Mouse (Mus musculus) hindbrain, embryonic 11.5 days (tissue): ENCODE results near the gene Tenm4. TPM values are rescaled to one million over a fixed set of nuclear protein-coding genes. Genes with fewer than 3 reads are reported as not detected.

Experiments
- ATAC-seq: fragments of 200-750 bp; cut with Nextera tagmentation; 2 replicates; pipeline ENCODE4 v1.8.0; 2017; ENCODE audit warnings: mild to moderate bottlenecking, moderate TSS enrichment, moderate library complexity; ENCODE audit not compliant: low FRiP score
- DNase-seq: peaks from one replicate; pipeline ENCODE4 v3.0.0-alpha.2; 2015; ENCODE audit warnings: low spot score
- H3K27ac ChIP-seq: fragments of 300-500 bp; sonication (generic); 2 replicates; pipeline ENCODE4 v1.5.1; 2014; ENCODE audit warnings: mild to moderate bottlenecking, low read depth, low read length
- H3K27me3 ChIP-seq: fragments of 300-500 bp; sonication (generic); 2 replicates; pipeline ENCODE4 v1.6.1; 2014; ENCODE audit warnings: mild to moderate bottlenecking, low read length, moderate library complexity, mixed read lengths; ENCODE audit not compliant: control insufficient read depth, insufficient read depth
- H3K36me3 ChIP-seq: fragments of 300-500 bp; sonication (generic); 2 replicates; pipeline ENCODE4 v1.6.1; 2014; ENCODE audit warnings: mild to moderate bottlenecking, low read length, moderate library complexity, mixed read lengths; ENCODE audit not compliant: control insufficient read depth, insufficient read depth
- H3K4me1 ChIP-seq: fragments of 300-500 bp; sonication (generic); replicated peaks from 2 replicates; pipeline ENCODE4 v1.6.1; 2014; ENCODE audit warnings: low read length, mixed read lengths; ENCODE audit not compliant: control insufficient read depth, insufficient read depth
- H3K4me2 ChIP-seq: fragments of 300-500 bp; sonication (generic); replicated peaks from 2 replicates; pipeline ENCODE4 v1.6.1; 2014; ENCODE audit warnings: mild to moderate bottlenecking, low read depth, low read length
- H3K4me3 ChIP-seq: fragments of 300-500 bp; sonication (generic); 2 replicates; pipeline ENCODE4 v1.5.1; 2014; ENCODE audit warnings: low read depth, low read length
- H3K9ac ChIP-seq: fragments of 300-500 bp; sonication (generic); 2 replicates; pipeline ENCODE4 v1.6.1; 2014; ENCODE audit warnings: low read depth, low read length
- H3K9me3 ChIP-seq: fragments of 300-500 bp; sonication (generic); 2 replicates; pipeline ENCODE4 v1.6.1; 2016; ENCODE audit warnings: low read length; ENCODE audit not compliant: control insufficient read depth
- WGBS: fragments of 180-500 bp; shearing (Covaris S2); extraction: QIAGEN DNeasy Blood & Tissue Kit; methylation state at CpG from one replicate; pipeline ENCODE4 v1.1.7; 2014; 5-methylcytosine and 5-hydroxymethylcytosine counted together
- polyA plus RNA-seq: library from polyadenylated mRNA; unstranded; fragments of >200 nt; fragmentation: Nextera tagmentation; extraction: Ambion mirVana; gene quantifications from 2 replicates; pipeline ENCODE4 v1.2.1, GENCODE M21; 2014

Gene Tenm4
- polyA plus RNA-seq, 1 experiment from 2014 or later: 24.0 TPM

DNA sequence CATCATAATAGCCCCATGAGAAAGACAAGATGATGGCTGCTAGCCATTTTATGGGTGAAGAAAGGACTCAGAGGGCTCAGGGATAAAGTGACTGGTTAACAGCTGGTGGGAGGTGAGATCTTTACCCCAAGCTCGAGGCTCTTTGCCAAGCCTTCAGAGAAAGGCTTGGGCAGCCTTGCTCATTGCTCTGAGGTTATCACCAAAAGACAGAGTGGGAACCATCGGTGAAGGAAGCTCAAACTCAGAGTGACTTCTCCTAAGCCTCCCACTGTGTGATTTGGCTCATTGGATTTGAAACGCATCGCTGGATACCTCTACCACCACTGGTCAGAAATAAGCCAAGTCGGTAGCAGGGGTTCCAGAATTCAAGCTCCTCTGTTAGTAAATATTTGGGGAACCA is 19.1 kb upstream of the Tenm4 start:
- Histone ChIP-seq H3K4me1 (no peaks in the 10 kb centered on the region), H3K36me3 (no peaks in the 10 kb centered on the region), H3K9me3 (no peaks in the 10 kb centered on the region), H3K27ac (no peak overlapping the region), H3K4me2 (no peak overlapping the region), H3K9ac (no peak overlapping the region), H3K27me3 (no peaks in the 10 kb centered on the region), H3K4me3 (no peak overlapping the region)
- no peak for DNase-seq
- no peak for ATAC-seq
- 13% methylated on average over 5 of the region's 5 CpGs for whole genome bisulfite sequencing

DNA sequence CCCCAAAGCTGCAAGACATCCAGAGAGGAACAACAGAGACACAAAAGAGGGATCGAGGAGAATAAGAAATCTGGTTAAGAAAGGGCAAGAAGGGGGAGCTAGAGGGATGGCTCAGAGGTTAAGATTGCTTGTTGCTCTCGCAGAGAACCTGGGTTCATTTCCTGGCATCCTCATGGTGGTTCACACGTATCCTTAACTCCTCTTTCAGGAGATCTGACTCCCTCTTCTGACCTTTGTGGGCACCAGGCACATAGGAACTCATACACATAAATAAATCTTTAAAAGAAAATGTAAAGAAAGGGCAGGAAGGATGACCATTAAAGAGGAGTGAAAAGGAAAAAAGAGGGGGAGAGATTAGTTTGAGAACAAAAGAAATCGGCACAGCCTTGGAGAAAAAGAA is 18.6 kb upstream of the Tenm4 start:
- no peaks in the 10 kb centered on the region for H3K9me3 ChIP-seq
- no peaks in the 10 kb centered on the region for H3K36me3 ChIP-seq
- H3K9ac ChIP-seq: 0 out of 2 replicates have a peak overlapping the region, but pooled peaks have one; percentile 20
- ATAC-seq (no peak; the same call in 1 of the 2 replicates), DNase-seq (peak; percentile 45)
- no peak overlapping the region; the same call in 1 of the 2 replicates for H3K4me3 ChIP-seq
- no peaks in the 10 kb centered on the region for H3K4me1 ChIP-seq
- peak overlapping the region; percentile 22; the same call in 1 of the 2 replicates for H3K4me2 ChIP-seq
- H3K27ac ChIP-seq: peak overlapping the region; percentile 37; the same call in 1 of the 2 replicates
- H3K27me3 ChIP-seq: no peaks in the 10 kb centered on the region
- 8% methylated on average over 4 of the region's 4 CpGs for WGBS

- ATAC-seq: peak; percentile 98
- Histone ChIP-seq H3K36me3 (no peaks in the 10 kb centered on the region), H3K9me3 (no peaks in the 10 kb centered on the region), H3K4me2 (peak overlapping the region; percentile 22; the same call in 1 of the 2 replicates), H3K27ac (peak overlapping the region; percentile 37), H3K27me3 (no peaks in the 10 kb centered on the region), H3K9ac (peak overlapping the region; percentile 20; the same call in 1 of the 2 replicates), H3K4me3 (peak overlapping the region; percentile 22; the same call in 1 of the 2 replicates), H3K4me1 (no peaks in the 10 kb centered on the region)
- WGBS: under 1% methylated on average over 10 of the region's 10 CpGs
- peak; percentile 82 for DNase-seq
Measured at GRCm38 (mm10) chr7:96152924-96153359, 18.1 kb upstream of the Tenm4 start.

DNA sequence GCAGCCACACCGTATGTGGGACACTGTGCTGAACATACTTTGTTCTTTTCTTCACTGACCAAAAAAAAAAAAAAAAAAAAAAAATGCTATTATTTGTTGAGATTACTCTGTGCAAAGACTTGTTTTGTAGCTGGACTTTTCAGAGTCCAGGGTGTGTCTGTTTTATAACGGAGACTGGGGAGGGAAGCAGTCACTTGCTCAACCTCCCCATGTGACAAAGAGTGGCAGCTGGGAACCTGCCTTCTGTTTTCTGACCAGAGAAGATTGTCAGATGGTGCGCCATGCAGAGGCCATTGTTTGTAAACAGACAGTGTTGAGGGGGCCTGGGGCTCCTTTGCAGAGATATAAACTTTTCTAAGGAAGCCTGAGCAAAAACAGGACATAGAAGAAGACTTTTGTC is 17.0 kb upstream of the Tenm4 start:
- Histone ChIP-seq H3K9ac (no peak overlapping the region), H3K4me1 (no peaks in the 10 kb centered on the region), H3K36me3 (no peaks in the 10 kb centered on the region), H3K27me3 (no peaks in the 10 kb centered on the region), H3K4me3 (no peak overlapping the region), H3K4me2 (no peak overlapping the region), H3K27ac (no peak overlapping the region), H3K9me3 (no peaks in the 10 kb centered on the region)
- no peak for DNase-seq
- 84% methylated on average over 3 of the region's 3 CpGs for WGBS
- ATAC-seq: no peak

DNA sequence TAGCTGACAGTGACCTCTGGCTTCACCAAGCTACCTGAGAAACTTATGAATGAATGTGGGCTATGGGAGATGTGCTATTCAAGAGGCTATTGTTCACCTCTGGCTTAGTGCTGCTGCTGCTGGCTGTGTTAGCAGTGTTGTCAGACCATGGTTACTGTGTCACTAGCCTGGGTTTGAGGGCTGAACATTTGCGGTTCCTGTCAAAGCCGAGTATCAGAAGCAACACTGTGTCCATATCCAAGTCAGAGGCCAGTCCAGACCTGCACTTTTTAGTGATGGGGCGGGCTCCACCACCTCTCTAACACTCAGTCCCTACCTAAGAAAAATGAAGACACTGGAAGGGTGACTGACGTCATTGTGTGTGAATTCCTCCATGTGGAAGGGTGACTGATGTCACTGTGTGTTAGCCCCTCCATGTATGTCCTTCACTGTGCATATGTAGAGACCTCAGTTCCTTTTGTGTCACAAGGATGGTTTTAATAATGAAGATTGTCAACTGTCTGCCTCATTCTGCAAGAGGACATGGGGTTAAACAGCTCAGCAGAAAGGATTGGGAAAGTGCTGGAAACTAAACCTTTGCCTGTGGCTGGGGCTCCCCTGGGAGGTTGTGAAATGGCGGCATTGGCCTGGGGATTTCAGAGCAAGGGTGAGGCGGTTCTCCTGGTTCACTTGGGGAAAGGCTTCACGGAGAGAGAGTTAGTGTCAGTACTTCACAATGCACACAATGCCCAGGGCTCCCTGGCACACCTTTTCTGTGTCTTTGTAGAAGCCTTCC is 14.4 kb upstream of the Tenm4 start:
- Histone ChIP-seq H3K4me3 (no peak overlapping the region), H3K9ac (no peak overlapping the region), H3K4me2 (no peak overlapping the region), H3K36me3 (no peaks in the 10 kb centered on the region), H3K9me3 (no peaks in the 10 kb centered on the region), H3K4me1 (no peaks in the 10 kb centered on the region), H3K27me3 (no peaks in the 10 kb centered on the region), H3K27ac (no peak overlapping the region)
- DNase-seq (no peak), ATAC-seq (no peak)
- 75% methylated on average over 7 of the region's 7 CpGs for WGBS

DNA sequence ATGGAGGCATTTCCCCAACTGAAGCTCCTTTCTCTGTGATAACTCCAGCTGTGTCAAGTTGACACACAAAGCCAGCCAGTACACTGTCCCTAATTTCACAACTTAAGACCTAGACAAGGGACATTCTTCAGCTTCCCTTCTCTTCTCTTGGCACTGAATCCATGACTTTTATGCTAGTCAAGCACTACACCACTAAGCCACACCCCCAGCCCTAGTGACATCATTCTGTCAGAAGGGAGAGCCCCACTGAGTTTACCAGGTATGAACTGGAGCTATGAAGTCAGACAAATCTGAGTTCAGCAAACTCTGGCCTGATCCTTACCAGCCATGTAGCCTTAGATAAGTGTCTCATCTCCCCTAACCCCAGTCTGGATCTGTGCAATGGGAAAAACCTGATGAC is 6.9 kb upstream of the Tenm4 start:
- DNase-seq (no peak), ATAC-seq (no peak)
- H3K4me3 ChIP-seq: no peak overlapping the region
- H3K4me2 ChIP-seq: no peak overlapping the region
- no peaks in the 10 kb centered on the region for H3K27me3 ChIP-seq
- H3K9ac ChIP-seq: no peak overlapping the region
- H3K4me1 ChIP-seq: 0 out of 2 replicates have a peak, but pooled peaks cover 4% of the 10 kb centered on the region
- H3K9me3 ChIP-seq: no peaks in the 10 kb centered on the region
- no peak overlapping the region for H3K27ac ChIP-seq
- no peaks in the 10 kb centered on the region for H3K36me3 ChIP-seq

GRCm38 (mm10) chr7:96168921-96169320 is 2.1 kb upstream of the Tenm4 start:
- no peak overlapping the region for H3K4me2 ChIP-seq

GRCm38 (mm10) chr7:96171596-96172563 is 834 bp downstream of the Tenm4 start:
- Histone ChIP-seq H3K27ac (no peak overlapping the region), H3K9ac (no peak overlapping the region), H3K36me3 (no peaks in the 10 kb centered on the region), H3K27me3 (no peaks in the 10 kb centered on the region), H3K9me3 (no peaks in the 10 kb centered on the region), H3K4me1 (peaks cover 4% of the 10 kb centered on the region; the same call in 1 of the 2 replicates), H3K4me3 (no peak overlapping the region), H3K4me2 (no peak overlapping the region)
- WGBS: 47% methylated on average over 11 of the region's 11 CpGs
- ATAC-seq (no peak), DNase-seq (no peak)

More at GRCm38 (mm10) chr7:96168921-96169320, 2.1 kb upstream of the Tenm4 start:
- Histone ChIP-seq H3K4me3 (no peak overlapping the region), H3K27ac (no peak overlapping the region), H3K27me3 (no peaks in the 10 kb centered on the region), H3K4me1 (peaks cover 4% of the 10 kb centered on the region; the same call in 1 of the 2 replicates), H3K36me3 (no peaks in the 10 kb centered on the region), H3K9ac (no peak overlapping the region), H3K9me3 (no peaks in the 10 kb centered on the region)
- DNase-seq: peak; percentile 65
- peak; percentile 91 for ATAC-seq
- 29% methylated on average over 3 of the region's 3 CpGs for WGBS
